Mouse (Mus musculus): ENCODE results near the gene Gm21833. TPM values are rescaled to one million over a fixed set of nuclear protein-coding genes. Genes with fewer than 3 reads are reported as not detected.

Gene Gm21833
- total and polyA plus RNA-seq, 3 experiments: not detected

DNA sequence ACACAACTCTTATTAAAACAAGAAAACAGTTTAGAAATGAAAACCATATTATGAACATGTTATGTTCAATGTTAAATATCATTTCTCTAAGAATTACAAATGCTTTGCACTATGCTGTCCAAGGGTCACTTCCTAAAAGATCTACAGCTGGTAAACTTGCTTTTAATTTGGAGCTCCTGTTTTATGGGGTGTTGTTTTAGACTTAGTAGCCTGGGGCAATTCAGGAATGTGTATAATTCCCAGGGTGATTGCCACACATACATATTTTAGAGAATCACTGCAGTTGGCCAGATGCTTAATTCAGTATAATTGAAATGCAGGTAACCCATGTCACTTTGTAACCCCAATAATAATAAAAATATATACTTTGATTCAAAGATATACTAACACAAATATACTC, 12.9 kb upstream of the Gm21833 start:
- Histone ChIP-seq H3K9ac (ENCODE audit: control insufficient read depth, low read depth, low read length, poor library complexity, severe bottlenecking) (no peak overlapping the region), H3K79me2 (ENCODE audit: control insufficient read depth, insufficient read depth, low read length, poor library complexity) (no peaks in the 10 kb centered on the region), H3K4me3 (ENCODE audit: control insufficient read depth in 1 of 2, insufficient read depth in 1 of 2, low read depth in 2 of 2, low read length in 2 of 2) (no peak overlapping the region), H3K4me1 (ENCODE audit: control insufficient read depth in 1 of 2, insufficient read depth in 2 of 2, low read length in 2 of 2) (no peaks in the 10 kb centered on the region), H3K27me3 (ENCODE audit: control insufficient read depth in 1 of 2, insufficient read depth in 2 of 2, low read length in 2 of 2) (no peaks in the 10 kb centered on the region), H3K36me3 (ENCODE audit: control insufficient read depth in 1 of 2, insufficient read depth in 2 of 2, low read length in 2 of 2) (no peaks in the 10 kb centered on the region), H3K27ac (ENCODE audit: control insufficient read depth, low read depth, low read length) (no peak overlapping the region), H3K9me3 (replicated peaks; ENCODE audit: insufficient read depth, low read length) (no peaks in the 10 kb centered on the region)
- DNase-seq (ENCODE audit: low read depth, low spot score): no peak
- TF ChIP-seq USF2 (IDR thresholded peaks at IDR 0.05; ENCODE audit: borderline replicate concordance in 1 of 2, insufficient read depth in 1 of 2, low read depth in 1 of 2, low read length in 2 of 2): no peak
- no peak for TF ChIP-seq MAZ (IDR thresholded peaks at IDR 0.05; ENCODE audit: low read depth, low read length)
- no peak for TF ChIP-seq POLR2AphosphoS5 (IDR thresholded peaks at IDR 0.05; ENCODE audit: borderline replicate concordance, low read depth, low read length)
- TF ChIP-seq USF1 (IDR thresholded peaks at IDR 0.05; ENCODE audit: low read depth, low read length): no peak
- no peak for TF ChIP-seq ZC3H11A (IDR thresholded peaks at IDR 0.05; ENCODE audit: low read depth, low read length)
- TF ChIP-seq POLR2A (IDR thresholded peaks at IDR 0.05; ENCODE audit: control insufficient read depth in 1 of 2, insufficient read depth in 1 of 2, low read depth in 1 of 2, low read length in 2 of 2, poor library complexity in 1 of 2): no peak
- no peak for TF ChIP-seq MEF2A (IDR thresholded peaks at IDR 0.05; ENCODE audit: extremely low read depth, insufficient replicate concordance, low read depth, low read length, poor library complexity, severe bottlenecking)
- no peak for TF ChIP-seq ELF1 (IDR thresholded peaks at IDR 0.05; ENCODE audit: low read depth, low read length)
- no peak for TF ChIP-seq ZNF384 (IDR thresholded peaks at IDR 0.05; ENCODE audit: low read depth, low read length)
- TF ChIP-seq TBP (IDR thresholded peaks at IDR 0.05; ENCODE audit: low read depth, low read length): no peak
- TF ChIP-seq GABPA (IDR thresholded peaks at IDR 0.05; ENCODE audit: low read depth, low read length): no peak
- TF ChIP-seq POLR2AphosphoS2 (IDR thresholded peaks at IDR 0.05; ENCODE audit: low read length): no peak
- TF ChIP-seq GATA1 (IDR thresholded peaks at IDR 0.05; ENCODE audit: low read depth, low read length): no peak

DNA sequence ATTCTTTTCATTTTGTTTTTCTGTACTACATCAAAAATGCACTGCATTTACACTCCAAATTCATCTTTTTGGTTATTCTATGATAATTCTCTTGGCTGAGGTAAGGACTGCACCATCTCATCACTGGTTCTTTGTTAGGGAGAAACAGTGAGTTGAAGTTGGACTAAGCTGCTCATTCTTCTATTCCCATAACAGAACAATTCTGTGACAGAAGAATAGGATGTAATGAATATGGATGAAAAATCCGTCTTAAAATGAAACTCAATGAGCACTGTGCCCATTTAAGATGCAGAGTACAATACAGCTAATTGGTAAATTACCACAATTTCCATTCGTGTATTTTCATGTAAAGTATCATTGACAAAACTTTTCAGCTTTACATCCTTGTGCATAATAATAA, 11.6 kb upstream of the Gm21833 start:
- Histone ChIP-seq H3K79me2 (ENCODE audit: control insufficient read depth, insufficient read depth, low read length, poor library complexity) (no peaks in the 10 kb centered on the region), H3K9ac (ENCODE audit: control insufficient read depth, low read depth, low read length, poor library complexity, severe bottlenecking) (no peak overlapping the region), H3K36me3 (ENCODE audit: control insufficient read depth in 1 of 2, insufficient read depth in 2 of 2, low read length in 2 of 2) (no peaks in the 10 kb centered on the region), H3K9me3 (replicated peaks; ENCODE audit: insufficient read depth, low read length) (no peaks in the 10 kb centered on the region), H3K4me3 (ENCODE audit: control insufficient read depth in 1 of 2, insufficient read depth in 1 of 2, low read depth in 2 of 2, low read length in 2 of 2) (no peak overlapping the region), H3K27me3 (ENCODE audit: control insufficient read depth in 1 of 2, insufficient read depth in 2 of 2, low read length in 2 of 2) (no peaks in the 10 kb centered on the region), H3K4me1 (ENCODE audit: control insufficient read depth in 1 of 2, insufficient read depth in 2 of 2, low read length in 2 of 2) (no peaks in the 10 kb centered on the region), H3K27ac (ENCODE audit: control insufficient read depth, low read depth, low read length) (no peak overlapping the region)
- TF ChIP-seq POLR2AphosphoS5 (IDR thresholded peaks at IDR 0.05; ENCODE audit: borderline replicate concordance, low read depth, low read length): no peak
- TF ChIP-seq UBTF (IDR thresholded peaks at IDR 0.05; ENCODE audit: borderline replicate concordance, insufficient read depth, low read depth, low read length): no peak
- TF ChIP-seq NRF1 (IDR thresholded peaks at IDR 0.05; ENCODE audit: insufficient read depth, low read depth, low read length, poor library complexity, severe bottlenecking): no peak
- TF ChIP-seq TCF12 (IDR thresholded peaks at IDR 0.05; ENCODE audit: low read depth, low read length): no peak
- no peak for TF ChIP-seq MAZ (IDR thresholded peaks at IDR 0.05; ENCODE audit: low read depth, low read length)
- no peak for TF ChIP-seq NELFE (IDR thresholded peaks at IDR 0.05; ENCODE audit: low read depth, low read length)
- no peak for TF ChIP-seq POLR2AphosphoS2 (IDR thresholded peaks at IDR 0.05; ENCODE audit: low read length)
- no peak for TF ChIP-seq RAD21 (IDR thresholded peaks at IDR 0.05; ENCODE audit: low read depth, low read length)
- TF ChIP-seq CHD1 (IDR thresholded peaks at IDR 0.05; ENCODE audit: low read depth, low read length): no peak
- no peak for TF ChIP-seq GABPA (IDR thresholded peaks at IDR 0.05; ENCODE audit: low read depth, low read length)
- no peak for TF ChIP-seq TBP (IDR thresholded peaks at IDR 0.05; ENCODE audit: low read depth, low read length)
- no peak for TF ChIP-seq E2F4 (IDR thresholded peaks at IDR 0.05; ENCODE audit: borderline replicate concordance, low read depth, low read length)
- TF ChIP-seq ZMIZ1 (IDR thresholded peaks at IDR 0.05; ENCODE audit: low read depth, low read length): no peak
- no peak for TF ChIP-seq MEF2A (IDR thresholded peaks at IDR 0.05; ENCODE audit: extremely low read depth, insufficient replicate concordance, low read depth, low read length, poor library complexity, severe bottlenecking)
- TF ChIP-seq MAFK (IDR thresholded peaks at IDR 0.05; ENCODE audit: borderline replicate concordance, low read depth, low read length): no peak
- TF ChIP-seq ELF1 (IDR thresholded peaks at IDR 0.05; ENCODE audit: low read depth, low read length): no peak
- DNase-seq (ENCODE audit: low read depth, low spot score): no peak
